Mouse (Mus musculus) forebrain, postnatal 0 days (tissue): Measurements from ENCODE around the gene Dab1. TPM values are rescaled to one million over a fixed set of nuclear protein-coding genes. Genes with fewer than 3 reads are reported as not detected.
A peak's percentile ranks its signal among the peaks of the same experiment; 100 is the strongest.

Experiments
- ATAC-seq: fragments of 200-750 bp; cut with Nextera tagmentation; 2 replicates; pipeline ENCODE4 v1.8.0; 2017; ENCODE audit warnings: mild to moderate bottlenecking, moderate library complexity
- DNase-seq: peaks from one replicate; pipeline ENCODE4 v3.0.0-alpha.2; 2015
- H3K27ac ChIP-seq: fragments of 300-500 bp; sonication (generic); 2 replicates; pipeline ENCODE4 v1.5.1; 2014; ENCODE audit warnings: low read depth, mild to moderate bottlenecking, antibody characterized with exemption, low read length, moderate library complexity, mixed read lengths
- H3K27me3 ChIP-seq: fragments of 300-500 bp; sonication (generic); 2 replicates; pipeline ENCODE4 v1.6.1; 2014; ENCODE audit warnings: mild to moderate bottlenecking, low read length, mixed read lengths; ENCODE audit not compliant: insufficient read depth
- H3K36me3 ChIP-seq: fragments of 300-500 bp; sonication (generic); 2 replicates; pipeline ENCODE4 v1.6.1; 2014; ENCODE audit warnings: mild to moderate bottlenecking, moderate library complexity; ENCODE audit not compliant: insufficient read depth
- H3K4me1 ChIP-seq: fragments of 300-500 bp; sonication (generic); 2 replicates; pipeline ENCODE4 v1.6.1; 2014; ENCODE audit warnings: antibody characterized with exemption; ENCODE audit not compliant: insufficient read depth
- H3K4me2 ChIP-seq: fragments of 300-500 bp; sonication (generic); 2 replicates; pipeline ENCODE4 v1.6.1; 2014; ENCODE audit warnings: low read depth, mild to moderate bottlenecking, moderate library complexity
- H3K4me3 ChIP-seq: fragments of 300-500 bp; sonication (generic); 2 replicates; pipeline ENCODE4 v1.5.1; 2014; ENCODE audit warnings: low read depth, low read length, mixed read lengths
- H3K9ac ChIP-seq: fragments of 300-500 bp; sonication (generic); 2 replicates; pipeline ENCODE4 v1.6.1; 2014; ENCODE audit warnings: mild to moderate bottlenecking
- H3K9me3 ChIP-seq: fragments of 300-500 bp; sonication (generic); 2 replicates; pipeline ENCODE4 v1.6.1; 2016; ENCODE audit warnings: low read length
- CTCF ChIP-seq: sonication (generic); IDR thresholded peaks from 2 replicates; pipeline ENCODE4 v1.5.1; 2016; ENCODE audit warnings: antibody characterized with exemption, control low read depth, low read depth
- WGBS: fragments of 180-500 bp; shearing (Covaris S2); extraction: QIAGEN DNeasy Blood & Tissue Kit; methylation state at CpG from one replicate; pipeline ENCODE4 v1.1.7; 2014; 5-methylcytosine and 5-hydroxymethylcytosine counted together
- polyA plus RNA-seq: library from polyadenylated mRNA; unstranded; fragments of >200 nt; fragmentation: Nextera tagmentation; extraction: Ambion mirVana; gene quantifications from 2 replicates; pipeline ENCODE4 v1.2.1, GENCODE M21; 2015
- total RNA-seq: library from RNA; depleted of rRNA; stranded (reverse); fragments of >200 nt; gene quantifications from 2 replicates; pipeline ENCODE4 v1.2.3, GENCODE M21; 2014

Gene Dab1
- total and polyA plus RNA-seq, 2 experiments from 2014 or later: 64.8 to 141 TPM

GRCm38 (mm10) chr4:104153637-104154036, 534.5 kb downstream of the Dab1 start:
- no peak for TF ChIP-seq CTCF
- DNase-seq (no peak), ATAC-seq (no peak)
- Histone ChIP-seq H3K36me3 (no peaks in the 10 kb centered on the region), H3K4me2 (no peak overlapping the region), H3K27ac (no peak overlapping the region), H3K9ac (no peak overlapping the region), H3K27me3 (no peaks in the 10 kb centered on the region), H3K4me1 (no peaks in the 10 kb centered on the region), H3K9me3 (no peaks in the 10 kb centered on the region), H3K4me3 (no peak overlapping the region)

GRCm38 (mm10) chr4:104178067-104178466, 558.9 kb downstream of the Dab1 start:
- no peak for TF ChIP-seq CTCF
- no peak for ATAC-seq
- WGBS: 63% methylated on average over 3 of the region's 3 CpGs

GRCm38 (mm10) chr4:104186311-104186710, 567.2 kb downstream of the Dab1 start:
- no peaks in the 10 kb centered on the region for H3K27me3 ChIP-seq
- no peaks in the 10 kb centered on the region for H3K36me3 ChIP-seq
- WGBS: 32% methylated on average over 4 of the region's 4 CpGs
- no peaks in the 10 kb centered on the region for H3K9me3 ChIP-seq
- H3K4me3 ChIP-seq: no peak overlapping the region
- H3K4me1 ChIP-seq: no peaks in the 10 kb centered on the region
- TF ChIP-seq CTCF: no peak
- H3K27ac ChIP-seq: no peak overlapping the region
- ATAC-seq (no peak), DNase-seq (no peak)
- no peak overlapping the region for H3K9ac ChIP-seq
- no peak overlapping the region for H3K4me2 ChIP-seq

More at GRCm38 (mm10) chr4:104178067-104178466, 558.9 kb downstream of the Dab1 start:
- H3K27me3 ChIP-seq: no peaks in the 10 kb centered on the region
- DNase-seq: no peak
- H3K36me3 ChIP-seq: no peaks in the 10 kb centered on the region
- no peak overlapping the region for H3K27ac ChIP-seq
- no peak overlapping the region for H3K9ac ChIP-seq
- no peak overlapping the region for H3K4me3 ChIP-seq
- H3K9me3 ChIP-seq: no peaks in the 10 kb centered on the region
- H3K4me2 ChIP-seq: no peak overlapping the region
- H3K4me1 ChIP-seq: no peaks in the 10 kb centered on the region

- Histone ChIP-seq H3K9me3 (no peaks in the 10 kb centered on the region), H3K4me2 (no peak overlapping the region), H3K9ac (no peak overlapping the region), H3K4me1 (no peaks in the 10 kb centered on the region), H3K4me3 (no peak overlapping the region), H3K27ac (no peak overlapping the region), H3K27me3 (no peaks in the 10 kb centered on the region), H3K36me3 (no peaks in the 10 kb centered on the region)
- no peak for ATAC-seq
- WGBS: 88% methylated on average over 8 of the region's 8 CpGs
- no peak for TF ChIP-seq CTCF
- DNase-seq: no peak
Observed at GRCm38 (mm10) chr4:104198635-104199034, 579.5 kb downstream of the Dab1 start.

- H3K4me1 ChIP-seq: no peaks in the 10 kb centered on the region
- no peak for DNase-seq
- 78% methylated on average over 5 of the region's 5 CpGs for WGBS
- H3K27me3 ChIP-seq: no peaks in the 10 kb centered on the region
- no peak overlapping the region for H3K4me2 ChIP-seq
- no peak overlapping the region for H3K4me3 ChIP-seq
- TF ChIP-seq CTCF: no peak
- H3K9me3 ChIP-seq: no peaks in the 10 kb centered on the region
- no peaks in the 10 kb centered on the region for H3K36me3 ChIP-seq
- H3K27ac ChIP-seq: no peak overlapping the region
- no peak for ATAC-seq
- no peak overlapping the region for H3K9ac ChIP-seq
Observed at GRCm38 (mm10) chr4:104201686-104202085, 582.5 kb downstream of the Dab1 start.

- Histone ChIP-seq H3K9ac (no peak overlapping the region), H3K27ac (no peak overlapping the region), H3K4me2 (no peak overlapping the region), H3K4me3 (no peak overlapping the region), H3K27me3 (no peaks in the 10 kb centered on the region), H3K36me3 (no peaks in the 10 kb centered on the region), H3K4me1 (no peaks in the 10 kb centered on the region), H3K9me3 (no peaks in the 10 kb centered on the region)
- WGBS: 50% methylated on average over 6 of the region's 6 CpGs
- ATAC-seq: no peak; the same call in 1 of the 2 replicates
- TF ChIP-seq CTCF: no peak
- DNase-seq: no peak
Observed at GRCm38 (mm10) chr4:104204047-104204446, 584.9 kb downstream of the Dab1 start.

GRCm38 (mm10) chr4:104206639-104207038, 587.5 kb downstream of the Dab1 start:
- H3K27me3 ChIP-seq: no peaks in the 10 kb centered on the region
- no peaks in the 10 kb centered on the region for H3K4me1 ChIP-seq
- 51% methylated on average over 5 of the region's 5 CpGs for WGBS
- no peak overlapping the region for H3K4me3 ChIP-seq
- H3K36me3 ChIP-seq: no peaks in the 10 kb centered on the region
- no peak overlapping the region for H3K9ac ChIP-seq
- no peak for DNase-seq
- H3K4me2 ChIP-seq: no peak overlapping the region
- H3K9me3 ChIP-seq: no peaks in the 10 kb centered on the region
- TF ChIP-seq CTCF: no peak
- H3K27ac ChIP-seq: no peak overlapping the region
- peak; percentile 27; the same call in 1 of the 2 replicates for ATAC-seq

- peak; percentile 51 for TF ChIP-seq CTCF
- DNase-seq: no peak
- Histone ChIP-seq H3K27me3 (no peaks in the 10 kb centered on the region), H3K27ac (no peak overlapping the region), H3K9me3 (no peaks in the 10 kb centered on the region), H3K4me2 (no peak overlapping the region), H3K9ac (no peak overlapping the region), H3K4me3 (no peak overlapping the region), H3K36me3 (no peaks in the 10 kb centered on the region), H3K4me1 (no peaks in the 10 kb centered on the region)
- ATAC-seq: no peak
- 15% methylated on average over 2 of the region's 2 CpGs for WGBS
Observed at GRCm38 (mm10) chr4:104209081-104209480, 589.9 kb downstream of the Dab1 start.
